Mouse (Mus musculus) myocyte (in vitro differentiated cells): ENCODE results near the gene Syt7. TPM values are rescaled to one million over a fixed set of nuclear protein-coding genes. Genes with fewer than 3 reads are reported as not detected.

Experiments used
- H3K27me3 ChIP-seq: one replicate; pipeline ENCODE4 v1.6.1; 2011; ENCODE audit not compliant: control insufficient read depth, insufficient read depth, insufficient read length
- H3K36me3 ChIP-seq: one replicate; pipeline ENCODE4 v1.6.1; 2011; ENCODE audit not compliant: control insufficient read depth, insufficient read depth
- H3K4me2 ChIP-seq: one replicate; pipeline ENCODE4 v1.6.1; 2011; ENCODE audit warnings: low read depth, control low read depth
- H3K4me3 ChIP-seq: one replicate; pipeline ENCODE4 v1.5.1; 2011; ENCODE audit warnings: mild to moderate bottlenecking, control low read depth, moderate library complexity
- H3K79me2 ChIP-seq: one replicate; pipeline ENCODE4 v1.6.1; 2011; ENCODE audit not compliant: control insufficient read depth, insufficient read depth
- H3ac ChIP-seq: one replicate; pipeline ENCODE4 v1.6.1; 2011; ENCODE audit not compliant: control insufficient read depth, insufficient read length
- CEBPB ChIP-seq: IDR thresholded peaks from 2 replicates; pipeline ENCODE4 v1.6.1; 2011; ENCODE audit warnings: mild to moderate bottlenecking, moderate library complexity; ENCODE audit not compliant: poor library complexity, insufficient read depth, severe bottlenecking
- E2F4 ChIP-seq: IDR thresholded peaks from one replicate; pipeline ENCODE4 v1.6.1; 2011; ENCODE audit warnings: mild to moderate bottlenecking, control low read depth, moderate library complexity; ENCODE audit not compliant: insufficient read depth
- MAX ChIP-seq: IDR thresholded peaks from one replicate; pipeline ENCODE4 v1.6.1; 2011; ENCODE audit warnings: low read depth, mild to moderate bottlenecking, control low read depth
- MYOD1 ChIP-seq, 3 experiments: IDR thresholded peaks; one replicate each; pipeline ENCODE4 v1.6.1; 2011; ENCODE audit warnings: control low read depth in 2 of 3, low read depth in 2 of 3, mild to moderate bottlenecking in 2 of 3, moderate library complexity in 1 of 3; ENCODE audit not compliant: insufficient read length in 2 of 3, control insufficient read depth in 1 of 3
- MYOG ChIP-seq, 3 experiments: IDR thresholded peaks; one replicate each; pipeline ENCODE4 v1.6.1; 2011; ENCODE audit warnings: control low read depth in 2 of 3, low read depth in 2 of 3, mild to moderate bottlenecking in 2 of 3; ENCODE audit not compliant: insufficient read length in 2 of 3, control insufficient read depth in 1 of 3, insufficient read depth in 1 of 3
- POLR2A ChIP-seq: IDR thresholded peaks from one replicate; pipeline ENCODE4 v1.6.1; 2011; ENCODE audit warnings: low read depth, mild to moderate bottlenecking, control low read depth, moderate library complexity; ENCODE audit not compliant: insufficient read length
- POLR2AphosphoS2 ChIP-seq: IDR thresholded peaks from one replicate; pipeline ENCODE4 v1.6.1; 2011; ENCODE audit warnings: low read depth, control low read depth; ENCODE audit not compliant: insufficient read length
- REST ChIP-seq: IDR thresholded peaks from one replicate; pipeline ENCODE4 v1.6.1; 2011; ENCODE audit warnings: mild to moderate bottlenecking, control low read depth, moderate library complexity; ENCODE audit not compliant: insufficient read depth, insufficient read length
- SRF ChIP-seq: IDR thresholded peaks from one replicate; pipeline ENCODE4 v1.6.1; 2011; ENCODE audit warnings: low read depth; ENCODE audit not compliant: control insufficient read depth, insufficient read length
- TCF12 ChIP-seq: IDR thresholded peaks from one replicate; pipeline ENCODE4 v1.6.1; 2011; ENCODE audit warnings: mild to moderate bottlenecking, control low read depth; ENCODE audit not compliant: poor library complexity, insufficient read depth, severe bottlenecking
- TCF3 ChIP-seq: IDR thresholded peaks from one replicate; pipeline ENCODE4 v1.6.1; 2011; ENCODE audit warnings: low read depth, control low read depth; ENCODE audit not compliant: insufficient read length
- USF1 ChIP-seq: IDR thresholded peaks from one replicate; pipeline ENCODE4 v1.6.1; 2011; ENCODE audit warnings: low read depth, mild to moderate bottlenecking, control low read depth, moderate library complexity
- polyA plus RNA-seq: library from polyadenylated mRNA; unstranded; fragments of >200 nt; fragmentation: generic; extraction: Trizol; gene quantifications from one replicate; pipeline ENCODE4 v1.2.1, GENCODE M21; 2012; ENCODE audit warnings: missing spikeins

Gene Syt7
- 0.42 TPM for polyA plus RNA-seq

GRCm38 (mm10) chr19:10388615-10389313 lies at the start of gene Syt7:
Gene Syt7 (plus strand): TSS chr19:10389090.
- H3K27me3 ChIP-seq = peaks cover 56% of the 10 kb centered on the region
- no peak for TF ChIP-seq CEBPB
- TF ChIP-seq SRF = peak; percentile 12
- TF ChIP-seq E2F4 = no peak
- peak in 1 of 3 experiments; percentile 26 for TF ChIP-seq MYOG (IDR thresholded peaks at IDR 0.05; ENCODE audit: control insufficient read depth in 1 of 3, insufficient read depth in 1 of 3, insufficient read length in 2 of 3, low read depth in 2 of 3)
- peak within 1 kb of the TSS; percentile 55 for H3K4me2 ChIP-seq
- no peaks in the 10 kb centered on the region for H3K79me2 ChIP-seq
- peak within 1 kb of the TSS; percentile 52 for H3ac ChIP-seq
- H3K4me3 ChIP-seq = no peak within 1 kb of the TSS
- no peaks in the 10 kb centered on the region for H3K36me3 ChIP-seq

DNA sequence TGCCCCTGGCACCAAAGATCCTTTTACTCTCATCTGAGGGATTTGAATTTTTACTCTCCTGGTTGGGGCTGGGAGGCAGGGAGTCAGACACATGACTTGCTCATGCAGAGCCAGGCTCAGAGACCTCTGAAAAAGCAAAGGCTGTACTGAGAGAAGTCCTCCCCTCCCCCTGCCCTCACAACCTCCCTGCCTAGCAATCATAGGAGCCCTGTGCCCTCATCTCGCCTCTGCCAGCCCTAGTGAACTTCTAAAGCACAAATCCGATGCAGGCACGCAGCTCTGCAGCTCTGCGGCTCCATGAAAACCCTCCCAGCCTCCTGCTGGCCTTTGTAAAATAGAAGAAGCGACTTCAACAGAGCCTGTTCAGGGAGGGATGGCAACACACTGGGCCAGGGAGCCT lies 49.6 kb upstream of the Syt7 start:
- Histone ChIP-seq H3ac (no peak overlapping the region), H3K36me3 (no peaks in the 10 kb centered on the region), H3K79me2 (no peaks in the 10 kb centered on the region), H3K4me2 (no peak overlapping the region), H3K4me3 (no peak overlapping the region), H3K27me3 (peaks cover 39% of the 10 kb centered on the region)
- TF ChIP-seq MAX = no peak
- no peak for TF ChIP-seq TCF3
- TF ChIP-seq POLR2A = no peak
- TF ChIP-seq POLR2AphosphoS2 = no peak
- no peak for TF ChIP-seq USF1
- no peak for TF ChIP-seq MYOG (IDR thresholded peaks at IDR 0.05; ENCODE audit: control insufficient read depth in 1 of 3, insufficient read depth in 1 of 3, insufficient read length in 2 of 3, low read depth in 2 of 3)
- no peak for TF ChIP-seq REST
- no peak for TF ChIP-seq CEBPB
- TF ChIP-seq SRF = no peak
- TF ChIP-seq TCF12 = no peak
- TF ChIP-seq MYOD1 (IDR thresholded peaks at IDR 0.05; ENCODE audit: control insufficient read depth in 1 of 3, insufficient read length in 2 of 3, low read depth in 2 of 3) = no peak
- no peak for TF ChIP-seq E2F4

DNA sequence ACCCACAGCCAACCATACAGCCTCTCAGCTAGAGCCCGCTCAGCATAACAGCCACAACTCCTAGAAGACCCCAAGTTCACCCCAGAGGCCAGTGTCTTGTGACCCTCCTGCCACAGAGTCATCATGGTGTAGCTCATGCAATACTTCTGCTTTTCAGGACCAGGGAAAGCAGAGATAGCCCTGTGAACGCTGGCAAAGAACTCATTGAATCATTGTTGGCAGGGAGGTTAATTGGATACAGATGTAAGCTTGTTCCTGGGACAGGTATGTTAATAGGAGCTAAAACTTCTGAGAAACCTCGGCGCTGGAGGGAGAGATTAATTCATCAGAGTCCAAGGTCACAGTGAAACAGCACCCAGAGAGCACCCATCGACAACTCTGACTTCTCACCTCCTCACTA lies 48.2 kb upstream of the Syt7 start:
- H3K79me2 ChIP-seq = no peaks in the 10 kb centered on the region
- H3K4me2 ChIP-seq = no peak overlapping the region
- H3K4me3 ChIP-seq = no peak overlapping the region
- TF ChIP-seq TCF3 = no peak
- TF ChIP-seq MYOG (IDR thresholded peaks at IDR 0.05; ENCODE audit: control insufficient read depth in 1 of 3, insufficient read depth in 1 of 3, insufficient read length in 2 of 3, low read depth in 2 of 3) = no peak
- no peak for TF ChIP-seq REST
- no peak for TF ChIP-seq USF1
- no peak for TF ChIP-seq MAX
- no peak for TF ChIP-seq MYOD1 (IDR thresholded peaks at IDR 0.05; ENCODE audit: control insufficient read depth in 1 of 3, insufficient read length in 2 of 3, low read depth in 2 of 3)
- TF ChIP-seq POLR2AphosphoS2 = no peak
- TF ChIP-seq CEBPB = no peak
- TF ChIP-seq SRF = no peak
- no peak for TF ChIP-seq E2F4
- TF ChIP-seq TCF12 = no peak
- no peak for TF ChIP-seq POLR2A
- peaks cover 44% of the 10 kb centered on the region for H3K27me3 ChIP-seq
- no peak overlapping the region for H3ac ChIP-seq
- H3K36me3 ChIP-seq = no peaks in the 10 kb centered on the region

GRCm38 (mm10) chr19:10341152-10341551 lies 47.7 kb upstream of the Syt7 start:
- Histone ChIP-seq H3K79me2 (no peaks in the 10 kb centered on the region), H3K27me3 (peaks cover 49% of the 10 kb centered on the region), H3ac (no peak overlapping the region), H3K4me2 (no peak overlapping the region), H3K36me3 (no peaks in the 10 kb centered on the region), H3K4me3 (no peak overlapping the region)
- TF ChIP-seq MAX = no peak

DNA sequence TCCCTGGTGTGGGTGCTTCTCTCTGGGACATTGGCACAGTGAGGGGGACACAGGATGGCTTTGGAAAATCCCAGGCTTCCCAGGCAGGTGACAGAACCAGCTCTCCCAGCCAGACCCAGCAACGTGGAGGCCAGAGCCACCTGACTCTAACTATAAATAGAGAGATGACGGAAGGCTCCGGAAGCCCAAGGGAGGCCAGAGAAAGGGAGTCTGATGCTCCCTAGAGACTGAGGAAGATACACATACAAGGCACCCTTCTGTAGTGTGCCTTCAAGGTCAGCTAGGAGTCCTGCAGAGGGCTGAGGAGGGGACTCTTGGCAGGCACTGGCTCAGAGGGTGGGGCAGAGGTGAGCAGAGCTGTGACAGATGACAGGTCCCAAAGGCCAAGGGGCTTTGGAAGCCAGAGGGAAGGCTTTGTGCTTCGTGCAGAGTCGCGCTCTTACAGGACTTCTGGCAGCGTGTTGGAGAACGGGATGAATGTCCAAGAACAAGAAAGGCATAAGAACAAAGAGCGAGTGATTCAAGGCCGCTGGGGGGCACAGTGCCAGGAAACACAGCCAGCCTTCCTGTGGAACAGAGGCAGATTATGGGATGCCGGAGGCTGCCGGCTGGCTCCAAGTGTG lies 47.0 kb upstream of the Syt7 start:
- H3K4me2 ChIP-seq = no peak overlapping the region

More for the DNA sequence above, 47.0 kb upstream of the Syt7 start:
- Histone ChIP-seq H3K79me2 (no peaks in the 10 kb centered on the region), H3K36me3 (no peaks in the 10 kb centered on the region), H3ac (no peak overlapping the region), H3K27me3 (peaks cover 50% of the 10 kb centered on the region), H3K4me3 (no peak overlapping the region)
- no peak for TF ChIP-seq SRF
- no peak for TF ChIP-seq E2F4
